Mouse (Mus musculus): ENCODE measurements around the gene Ptpn5. TPM values are rescaled to one million over a fixed set of nuclear protein-coding genes. Genes with fewer than 3 reads are reported as not detected.

Ptpn5 gene
- total RNA-seq (2021) (under 1 TPM; 0.41 to 0.66 TPM), polyA plus RNA-seq (2012; rRNA removed) (0.18 and 0.35 TPM in 2 replicates)
- long read RNA-seq = 0 reads

DNA sequence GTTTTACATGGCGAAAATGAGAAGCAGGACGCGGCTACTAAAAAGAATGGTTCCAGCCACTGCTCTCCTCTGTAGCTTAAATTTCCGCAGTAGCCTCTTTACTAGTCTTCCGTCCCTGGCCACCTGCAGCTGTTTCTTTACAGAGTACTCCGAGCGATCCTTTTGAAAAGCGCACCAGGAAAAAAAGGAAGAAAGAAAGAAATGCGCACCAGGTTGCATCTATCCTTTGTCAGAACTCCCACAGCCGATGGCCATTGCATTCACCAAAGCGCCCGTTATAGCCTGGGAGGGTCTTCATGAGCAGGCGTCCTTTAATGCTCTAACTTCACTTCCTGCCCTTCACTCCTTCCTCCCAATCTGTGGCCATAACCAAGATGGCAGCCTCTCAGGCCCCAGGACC lies at the start of gene Ptpn5:
TSS of gene Ptpn5 (minus strand) at position 354 of the 400 bp plus-strand sequence.
- no peak for DNase-seq

DNA sequence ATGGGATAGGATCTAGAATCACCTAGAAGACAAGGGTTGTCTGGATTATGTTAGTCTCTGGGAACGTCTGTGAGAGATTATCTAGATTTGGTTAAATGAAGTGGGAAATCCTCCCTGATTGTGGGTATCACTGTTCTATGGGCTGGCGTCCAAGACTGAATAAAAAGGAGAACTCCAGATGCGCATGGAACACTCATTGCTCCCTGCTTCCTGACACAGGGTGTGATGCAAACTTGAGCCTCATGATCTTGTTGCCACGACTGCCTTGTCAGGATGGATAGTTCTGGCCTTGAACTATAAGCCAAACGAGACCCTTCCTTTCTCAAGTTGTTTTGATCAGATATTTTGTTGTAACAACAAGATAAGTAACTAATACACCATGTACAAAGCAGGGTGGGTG lies 37.3 kb upstream of the Ptpn5 start:
- DNase-seq = no peak

DNA sequence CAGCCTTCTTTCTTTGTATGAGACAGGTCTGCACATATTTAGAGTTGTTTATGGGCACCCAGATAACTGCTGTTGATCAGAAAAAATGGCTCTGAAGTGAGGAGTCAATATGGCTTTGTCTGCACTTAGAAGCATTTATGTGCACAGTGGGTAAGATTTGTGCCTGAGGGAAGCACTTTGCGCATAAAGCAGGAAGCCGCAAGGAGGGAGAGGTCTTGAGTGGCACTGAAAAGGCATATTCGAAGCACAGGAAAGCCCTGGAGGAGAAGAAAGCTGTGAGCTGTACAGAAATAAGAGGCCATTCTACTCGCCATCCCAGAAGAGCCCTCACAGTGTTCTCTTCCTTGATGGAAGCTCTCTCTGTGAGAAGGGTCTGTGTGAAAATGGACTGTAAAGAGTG lies 31.5 kb upstream of the Ptpn5 start:
- DNase-seq = no peak

DNA sequence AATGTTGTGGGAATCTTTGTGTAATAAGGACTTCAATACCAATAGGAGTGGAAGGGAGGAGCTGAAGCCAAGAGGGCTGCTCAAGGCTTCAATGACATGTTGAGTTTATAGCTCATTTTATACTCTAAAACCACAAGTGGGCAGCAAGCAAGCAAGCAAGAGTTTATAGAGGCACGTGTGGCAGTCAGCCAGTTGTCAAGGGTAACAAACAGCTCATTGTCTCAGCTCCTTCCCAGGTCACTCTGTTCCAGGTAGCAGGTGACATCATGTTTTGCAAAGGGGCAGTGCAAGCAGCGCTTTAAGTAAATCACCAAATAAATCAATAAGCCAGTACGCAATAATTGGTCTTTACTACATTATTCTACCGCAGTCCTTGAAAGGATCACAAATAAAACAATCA lies 29.7 kb upstream of the Ptpn5 start:
- DNase-seq = no peak

DNA sequence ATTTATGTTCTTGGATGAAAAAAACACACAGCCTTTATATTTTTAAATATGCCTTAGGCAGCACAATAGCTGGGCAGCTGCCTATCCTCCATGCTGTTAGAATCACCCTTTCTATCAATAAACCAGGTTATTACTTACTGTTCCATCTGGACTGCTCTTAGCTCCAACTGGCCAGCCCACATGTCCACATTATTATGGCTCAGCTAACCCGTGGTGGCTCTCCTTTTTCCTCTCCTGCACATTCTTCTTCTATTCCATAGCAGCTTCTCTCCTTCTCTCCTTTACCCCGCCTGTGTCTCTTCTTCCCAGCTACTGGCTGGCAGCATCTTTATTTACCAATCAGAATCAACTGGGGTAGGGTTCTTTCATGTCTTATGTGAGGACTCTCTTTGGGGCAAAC lies 25.0 kb upstream of the Ptpn5 start:
- DNase-seq = no peak

DNA sequence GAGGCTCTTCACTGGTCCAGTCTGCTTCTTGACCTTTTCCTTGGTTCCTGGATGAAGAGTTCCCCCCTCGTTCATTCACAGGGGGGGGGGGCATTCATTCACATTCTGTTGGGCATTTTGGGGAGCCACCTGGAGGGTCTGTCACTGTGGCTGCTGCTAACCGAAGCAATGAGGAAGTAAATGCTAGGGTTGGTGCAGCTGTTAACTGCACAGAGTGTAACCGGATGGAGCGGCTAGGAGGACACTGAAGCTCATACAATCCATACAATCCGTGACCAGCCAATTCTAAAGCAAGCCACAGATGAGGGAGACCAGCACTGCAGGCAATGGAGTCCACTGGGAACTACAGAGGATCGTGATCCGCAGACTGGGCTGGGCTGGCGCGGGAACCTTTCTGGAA lies 24.3 kb upstream of the Ptpn5 start:
- DNase-seq = no peak

DNA sequence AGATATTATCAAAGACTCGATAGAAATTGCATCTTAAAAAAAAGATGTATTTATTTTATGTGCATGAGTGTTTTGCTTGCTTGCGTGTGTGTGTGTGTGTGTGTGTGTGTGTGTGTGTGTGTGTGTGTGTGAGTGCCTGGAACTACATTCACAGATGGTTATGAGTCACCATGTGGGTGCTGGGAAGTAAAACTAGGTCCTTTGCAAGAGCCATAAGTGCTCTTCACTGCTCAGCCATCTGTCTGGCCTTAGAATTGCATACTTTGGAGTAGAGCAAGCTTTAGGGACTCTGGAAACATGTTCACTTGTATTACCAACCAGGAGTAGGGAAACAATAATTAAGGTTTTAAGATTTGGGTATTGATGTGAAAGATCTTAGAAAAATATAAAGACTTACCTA lies 22.4 kb upstream of the Ptpn5 start:
- no peak for DNase-seq

DNA sequence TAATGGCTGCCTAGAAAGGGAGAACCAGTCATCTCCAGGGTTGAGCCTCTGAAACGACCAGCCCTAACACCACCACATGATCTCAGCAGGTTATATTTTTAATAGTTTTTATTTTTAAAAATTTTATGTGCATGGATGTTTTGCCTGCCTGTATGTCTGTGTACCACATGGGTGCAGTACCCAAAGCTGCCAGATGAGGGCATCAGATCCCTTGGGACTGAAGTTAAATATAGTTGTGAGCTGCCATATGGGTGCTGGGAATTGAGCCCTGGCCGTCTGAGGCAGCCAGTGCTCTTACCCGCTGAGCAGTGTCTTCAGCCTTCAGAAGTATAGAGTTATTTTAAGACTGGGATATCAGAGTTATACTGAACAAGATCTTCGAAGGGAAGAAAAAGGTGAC lies 21.9 kb upstream of the Ptpn5 start:
- DNase-seq = no peak

DNA sequence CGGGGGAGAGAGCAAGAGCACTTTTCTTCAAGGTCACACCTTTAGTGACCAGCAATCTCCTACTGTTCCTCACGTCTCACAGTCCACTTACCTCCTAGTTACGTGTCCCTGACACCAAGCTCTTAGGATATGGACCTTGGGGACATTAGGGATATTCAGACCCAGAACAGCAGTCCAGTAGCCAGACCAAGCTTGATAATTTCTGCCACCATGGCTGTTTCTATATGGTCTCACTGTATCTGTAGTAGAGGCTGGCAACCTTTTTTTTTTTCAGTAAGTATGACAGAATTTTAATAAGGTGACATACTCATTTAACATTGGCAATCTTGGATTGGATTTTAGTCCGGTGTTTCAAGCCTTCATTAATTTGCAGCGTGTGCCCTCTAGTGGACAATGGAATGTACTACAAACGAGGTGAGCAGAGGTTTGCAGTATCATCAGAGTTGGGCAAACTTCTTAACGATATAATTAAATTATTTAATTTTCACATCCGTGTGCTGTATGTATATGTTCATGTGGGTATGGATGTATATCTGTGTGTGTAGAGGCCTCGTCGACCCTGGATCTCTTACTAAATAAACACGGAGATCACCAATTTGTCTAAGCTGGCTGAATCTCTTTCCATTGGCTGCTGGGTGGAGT lies 17.1 kb upstream of the Ptpn5 start:
- DNase-seq = peak; percentile 42

DNA sequence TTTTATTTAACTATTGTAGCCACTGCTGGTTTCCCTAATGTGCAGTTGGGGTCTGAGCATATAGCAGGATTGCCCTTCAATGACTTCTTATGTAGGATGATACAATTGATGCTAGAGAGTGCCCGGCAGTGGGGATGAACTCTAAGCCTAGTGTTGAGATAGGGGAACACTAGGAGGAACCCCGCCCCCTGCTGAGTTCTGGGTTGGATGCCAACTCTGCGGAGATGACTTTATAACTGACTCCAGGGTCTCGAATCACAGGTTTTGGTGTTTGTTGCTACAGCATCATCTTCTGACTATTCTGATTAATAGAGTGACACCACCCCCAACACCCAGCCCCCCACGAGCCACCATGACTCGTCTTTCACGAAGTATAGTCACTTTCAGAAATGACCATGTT lies 14.8 kb upstream of the Ptpn5 start:
- no peak for DNase-seq

DNA sequence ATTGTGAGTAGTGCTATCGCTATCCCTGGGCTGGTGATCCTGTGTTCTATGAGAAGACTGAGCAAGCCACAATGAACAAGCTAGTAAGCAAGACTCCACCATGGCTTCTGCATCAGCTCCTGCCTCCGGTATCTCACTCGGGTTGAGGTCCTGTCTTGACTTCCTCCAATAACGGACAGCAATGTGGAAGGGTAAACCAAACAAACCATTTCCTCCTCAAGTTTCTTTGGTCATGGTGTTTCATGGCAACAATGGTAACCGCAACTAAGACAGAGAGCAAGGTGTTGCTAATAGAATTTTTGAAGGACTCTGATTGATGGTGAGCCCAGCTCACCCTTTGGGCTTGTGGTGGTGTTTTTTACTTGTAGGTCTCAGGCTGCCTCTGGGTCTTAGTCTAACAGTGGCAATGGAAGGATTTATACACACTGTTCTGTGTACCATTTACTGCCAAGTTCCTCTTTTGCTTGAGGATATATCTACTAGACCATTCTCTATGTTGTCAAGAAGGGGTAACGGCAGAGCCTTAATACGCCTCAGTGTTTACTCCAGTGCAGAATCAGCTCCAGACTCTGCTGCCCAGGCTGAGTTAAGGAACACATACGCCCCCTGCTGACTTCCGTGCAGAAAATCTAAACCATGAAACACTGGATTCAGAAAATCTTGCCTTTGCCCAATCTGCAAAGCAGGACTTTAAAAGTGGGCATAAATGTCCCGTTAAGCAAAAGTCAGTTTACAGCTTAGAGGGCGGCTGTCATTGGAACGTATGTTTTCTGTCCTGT lies 12.7 kb upstream of the Ptpn5 start:
- peak; percentile 52 for DNase-seq

DNA sequence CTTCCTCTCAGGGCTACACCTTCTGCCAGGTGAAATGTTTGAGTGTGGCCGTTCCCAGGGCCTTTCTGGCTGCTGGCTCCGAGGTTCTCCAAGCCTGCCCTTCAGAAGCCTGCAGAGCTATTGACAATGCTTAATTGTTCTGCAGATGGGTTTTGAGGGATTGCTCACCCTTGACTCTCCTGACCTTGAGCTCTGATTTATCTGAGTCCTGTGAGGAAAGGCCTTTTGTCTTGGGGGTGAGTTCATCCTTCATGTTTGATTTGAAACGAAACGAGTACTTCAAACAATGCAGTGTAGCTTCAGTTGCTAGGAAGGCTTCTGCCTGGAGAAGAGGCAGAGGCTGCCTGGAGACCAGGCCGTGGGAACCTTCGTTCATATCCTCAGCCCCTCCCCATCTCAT lies 10.8 kb upstream of the Ptpn5 start:
- peak; percentile 53 for DNase-seq

DNA sequence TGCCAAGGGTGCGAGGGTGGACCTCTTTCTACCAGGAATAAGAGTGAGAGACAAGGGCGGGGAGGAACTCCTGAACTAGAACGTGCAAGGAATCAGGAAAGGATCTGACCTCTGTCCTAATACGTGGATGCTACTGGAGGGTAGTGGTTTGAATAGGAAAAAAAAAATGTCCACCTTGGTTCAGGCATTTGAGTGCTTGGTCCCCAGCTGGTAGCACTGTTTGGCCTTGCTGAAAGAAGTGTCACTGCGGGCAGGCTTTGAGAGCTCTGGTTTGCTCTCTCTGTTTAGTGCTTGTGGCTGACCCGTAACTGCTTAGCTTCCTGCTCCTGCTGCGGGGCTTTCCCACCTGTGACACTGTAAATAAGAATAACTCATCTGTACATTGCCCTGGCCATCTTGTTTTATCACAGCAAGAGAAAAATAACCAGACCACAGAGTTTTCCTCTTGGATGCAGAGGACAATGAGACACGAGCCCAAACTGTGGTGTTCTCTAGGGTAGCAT lies 6.4 kb upstream of the Ptpn5 start:
- no peak for DNase-seq

DNA sequence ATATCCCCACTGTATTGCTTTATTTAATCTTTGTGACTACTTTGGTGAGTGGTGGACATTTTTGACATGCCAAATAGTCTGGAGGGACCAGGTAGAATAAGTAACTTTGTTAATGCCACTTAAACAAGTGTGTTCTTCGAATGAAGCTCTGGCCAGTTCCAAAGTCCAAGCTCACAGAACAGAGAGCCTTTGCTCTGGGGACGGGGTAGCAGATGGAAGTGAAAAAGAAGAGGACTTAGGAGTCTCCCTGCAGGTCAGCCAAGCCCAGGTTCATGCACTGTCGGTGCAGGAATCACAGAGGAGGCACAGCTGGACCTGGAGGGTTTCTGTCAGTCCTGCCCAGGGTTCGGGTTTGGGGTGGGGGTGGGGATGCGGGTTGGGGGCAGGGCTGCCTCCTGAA lies 1.1 kb upstream of the Ptpn5 start:
- DNase-seq = no peak

DNA sequence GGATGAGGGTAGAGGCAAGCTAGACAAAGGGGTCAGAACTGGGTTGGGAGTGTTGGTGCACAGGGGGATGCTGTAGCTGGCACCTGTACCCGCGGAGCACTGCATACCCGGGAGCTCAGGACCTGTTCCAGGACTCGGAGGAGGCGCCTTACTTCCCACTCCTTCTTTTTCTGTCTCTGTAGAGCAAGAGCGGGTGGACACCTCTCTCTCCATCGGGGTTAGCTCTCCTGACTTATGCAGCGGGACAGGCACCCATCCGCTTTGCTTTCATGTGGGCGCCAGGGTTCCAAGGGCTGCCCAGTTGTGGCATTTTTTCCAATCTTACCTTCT lies 588 bp downstream of the Ptpn5 start:
- no peak for DNase-seq

DNA sequence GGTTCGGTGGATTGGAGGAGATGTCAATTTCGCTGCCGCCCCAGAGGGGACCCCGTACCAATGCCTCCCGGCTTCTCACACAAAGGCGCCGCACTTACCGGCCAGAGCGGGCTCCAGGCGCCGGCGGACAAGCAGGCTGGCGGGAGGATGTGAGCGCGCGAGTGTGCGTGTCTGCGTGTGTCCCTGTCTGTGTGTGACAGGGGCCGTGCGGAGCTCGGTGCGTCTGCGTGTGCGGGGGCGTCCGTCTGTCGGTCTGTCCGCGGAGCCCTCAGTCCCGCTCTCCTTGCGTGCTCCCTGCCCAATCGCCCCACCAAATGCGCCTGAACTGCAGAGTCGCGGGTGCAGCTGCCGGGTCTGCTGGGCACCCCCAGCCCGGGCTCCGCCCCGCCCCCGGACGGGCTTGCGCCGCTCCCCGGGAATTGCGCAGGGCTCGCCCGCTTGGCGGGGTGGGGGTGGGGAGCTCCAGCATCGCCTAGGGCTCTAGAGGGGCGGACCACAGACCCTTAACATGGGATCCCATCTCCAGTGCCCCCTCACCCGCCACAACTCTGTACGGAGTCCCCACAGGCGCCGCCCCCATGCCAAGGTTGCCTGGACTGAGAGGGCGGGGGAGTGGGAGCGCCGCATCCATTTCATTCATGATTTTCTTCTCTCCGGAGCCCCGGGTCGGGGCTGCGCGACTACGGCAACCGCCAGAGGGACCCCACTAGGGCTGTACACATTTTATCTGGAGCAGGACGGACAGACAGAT lies 1.1 kb downstream of the Ptpn5 start:
- peak; percentile 29 for DNase-seq

DNA sequence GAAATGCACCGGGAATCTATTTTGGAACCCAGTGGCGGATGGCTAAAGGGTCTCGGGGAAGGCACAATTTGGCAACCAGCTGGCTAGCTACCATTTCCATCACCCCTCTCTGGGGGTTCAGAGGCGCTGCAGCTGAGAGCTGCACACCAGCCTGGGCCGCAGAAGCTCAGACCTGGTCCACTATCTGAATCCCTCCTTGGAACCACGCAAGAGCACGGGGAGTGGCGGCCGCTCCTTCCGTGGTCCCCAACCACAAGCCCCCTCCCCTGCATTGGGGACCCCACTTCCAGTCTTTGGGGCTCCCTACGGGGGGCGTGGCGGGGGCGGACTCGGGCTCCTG lies 1.7 kb downstream of the Ptpn5 start:
- no peak for DNase-seq

DNA sequence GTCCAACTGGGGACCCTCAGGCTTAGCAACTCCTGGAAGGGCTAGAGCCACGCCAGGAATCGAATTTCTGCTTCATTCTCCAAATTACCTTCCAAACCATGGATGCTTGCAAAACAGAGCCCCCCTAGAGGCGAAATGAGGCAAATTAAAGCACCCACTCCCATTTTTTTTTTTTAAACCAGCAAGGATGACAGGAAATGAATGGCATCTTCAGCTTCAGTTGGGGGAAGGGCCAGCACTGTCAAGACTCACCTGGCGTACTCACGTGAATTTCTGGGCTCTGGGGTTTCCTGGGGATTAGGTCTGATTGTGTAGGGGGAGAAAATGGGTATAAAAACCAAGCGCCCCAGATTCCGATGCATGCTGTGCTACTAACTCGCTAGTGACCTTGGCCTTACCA lies 2.2 kb downstream of the Ptpn5 start:
- DNase-seq = no peak

DNA sequence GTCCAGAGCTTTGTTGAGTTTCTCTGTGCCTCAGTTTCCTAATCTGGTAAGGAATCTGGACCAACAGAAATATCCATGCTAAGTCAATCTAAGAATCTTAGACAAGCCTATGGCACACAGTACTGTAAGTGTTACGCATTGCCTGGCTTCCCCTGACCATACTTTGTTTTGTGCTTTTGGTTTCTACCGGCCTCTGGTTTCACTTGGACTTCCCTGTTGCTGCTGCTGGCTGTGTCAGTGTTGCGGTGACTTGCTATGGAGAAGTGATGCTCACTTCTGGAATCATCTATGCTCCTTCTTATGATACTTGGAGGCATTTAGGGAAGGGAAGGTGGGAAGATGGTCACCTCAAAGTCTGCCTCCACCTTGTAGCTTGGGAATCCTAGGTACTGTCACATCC lies 11.5 kb downstream of the Ptpn5 start:
- no peak for DNase-seq

DNA sequence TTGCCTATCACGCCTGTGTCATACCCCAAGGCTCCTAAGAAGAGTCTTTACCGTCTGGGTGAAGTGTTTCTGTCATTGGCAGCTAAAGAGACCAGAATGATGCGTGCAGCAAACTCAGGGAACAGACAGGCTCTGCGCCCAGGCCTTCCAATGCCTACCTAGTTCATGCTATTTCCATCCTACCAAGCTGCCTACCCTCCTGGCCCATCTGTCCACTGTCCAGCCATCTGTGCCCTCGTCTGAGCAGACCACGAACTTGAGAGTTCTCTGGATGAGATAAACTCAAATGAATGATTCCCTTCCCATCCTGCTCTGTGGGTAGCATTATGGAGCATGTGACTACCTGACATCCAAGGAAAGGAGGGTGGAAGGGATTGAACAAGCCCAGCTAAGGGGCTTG lies 16.8 kb downstream of the Ptpn5 start:
- DNase-seq = no peak

DNA sequence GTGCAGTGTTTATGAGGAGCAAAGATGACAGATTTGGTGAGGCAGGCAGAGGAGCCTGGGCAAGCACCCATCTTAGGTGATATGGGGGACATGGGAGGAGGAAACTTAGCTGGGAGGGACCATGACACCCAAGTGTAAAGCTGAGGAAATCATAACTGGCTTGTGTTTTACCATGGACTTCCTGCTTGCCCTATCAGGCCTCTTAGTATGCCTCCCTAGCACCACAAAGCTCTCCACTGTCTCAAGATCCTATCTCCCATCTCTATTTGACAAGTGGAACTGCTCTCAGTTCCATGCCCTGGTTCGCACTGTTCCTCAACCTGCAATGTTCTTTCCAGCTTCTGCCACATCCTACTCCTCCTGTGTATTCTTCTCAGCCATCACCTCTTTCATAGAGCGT lies 18.0 kb downstream of the Ptpn5 start:
- DNase-seq = no peak

DNA sequence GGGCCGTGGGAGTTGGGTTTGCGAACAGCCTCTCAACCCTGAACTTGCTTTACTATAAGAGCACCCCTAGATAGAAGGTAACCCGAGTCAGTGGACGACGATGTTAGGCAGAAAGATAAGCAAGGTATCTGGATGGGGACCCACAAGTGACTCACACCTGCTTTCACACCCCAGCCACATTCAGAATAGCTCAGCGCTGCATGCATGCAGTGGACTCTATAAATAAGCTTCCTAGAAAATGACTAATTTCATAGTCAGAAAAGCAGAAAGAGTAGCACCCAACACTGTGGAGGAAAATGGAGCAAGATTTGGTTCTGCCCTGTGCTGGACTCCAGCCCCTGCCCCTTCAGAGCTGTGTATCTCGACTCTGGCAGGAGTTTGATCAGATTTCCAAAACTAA lies 20.1 kb downstream of the Ptpn5 start:
- DNase-seq = no peak

DNA sequence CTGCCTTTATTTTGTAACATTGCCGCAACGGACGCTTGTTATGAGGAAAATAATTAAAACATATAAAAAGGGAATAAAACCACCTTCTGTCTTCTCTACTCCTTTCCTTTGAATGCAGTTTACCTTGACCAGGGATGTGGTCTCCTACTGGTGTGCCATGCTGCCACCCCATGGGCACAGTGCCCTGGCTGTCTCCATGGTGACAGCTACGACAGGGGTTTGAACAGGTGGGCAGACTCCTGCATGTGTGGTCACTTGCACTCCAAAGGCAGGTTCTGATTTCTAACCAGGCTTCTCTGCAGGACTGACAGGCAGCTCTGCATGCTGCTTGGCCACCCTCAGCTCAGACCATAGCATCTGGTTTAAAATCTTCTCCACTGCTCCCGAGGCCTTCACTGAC lies 21.4 kb downstream of the Ptpn5 start:
- no peak for DNase-seq

Measured in adrenal gland, adult 2 months (tissue).